16 mouse cellular contexts compared by ENCODE assay signal in genomic region chr13:58927656-58928226, GRCm38 (mm10).
DNase-seq lines count a peak whose midpoint lies in the region; ATAC-seq and TF ChIP-seq lines count a peak whose summit lies in the region.
"Had no signal": no experiment of that assay in that cellular context is flagged by ENCODE, and none has a peak within 500 bp of the region (broad histone marks: within the 10 kb centered on the region; RNA-seq: fewer than 3 reads in every experiment).

No protein-coding gene starts in this region.

- no peaks in the 10 kb centered on the region for H3K27me3 ChIP-seq in hindbrain, embryonic 15.5 days
- H3K27me3 ChIP-seq in hindbrain, embryonic 14.5 days (ENCODE audit: control insufficient read depth, insufficient read depth, low read length), result no peaks in the 10 kb centered on the region
- no peaks in the 10 kb centered on the region for H3K27me3 ChIP-seq in testis, adult 2 months (ENCODE audit: control insufficient read depth, insufficient read depth, low read length)
- no peaks in the 10 kb centered on the region for H3K27me3 ChIP-seq in lung, postnatal 0 days (replicated peaks; ENCODE audit: insufficient read depth, low read length)
- H3K27me3 ChIP-seq: limb, embryonic 13.5 days; neural tube, embryonic 12.5 days had no signal

- no peak for ATAC-seq in hindbrain, embryonic 15.5 days (ENCODE audit: low FRiP score, low read depth)
- ATAC-seq in hindbrain, embryonic 14.5 days (ENCODE audit: low FRiP score), result no peak
- peak; percentile 35; the same call in 1 of the 2 replicates for ATAC-seq in lung, postnatal 0 days

- H3K4me1 ChIP-seq in hindbrain, embryonic 15.5 days (replicated peaks), result peaks cover 13% of the 10 kb centered on the region
- H3K4me1 ChIP-seq in hindbrain, embryonic 14.5 days (replicated peaks; ENCODE audit: control insufficient read depth, insufficient read depth, low read length), result peaks cover 14% of the 10 kb centered on the region
- peaks cover 4% of the 10 kb centered on the region for H3K4me1 ChIP-seq in testis, adult 2 months (ENCODE audit: control insufficient read depth, insufficient read depth, low read length)
- peaks cover 3% of the 10 kb centered on the region; the same call in 1 of the 2 replicates for H3K4me1 ChIP-seq in lung, postnatal 0 days (ENCODE audit: insufficient read depth, low read depth, low read length)
- H3K4me1 ChIP-seq: heart, embryonic 10.5 days; limb, embryonic 13.5 days had no signal

- no peak overlapping the region for H3K9ac ChIP-seq in hindbrain, embryonic 15.5 days
- H3K9ac ChIP-seq in hindbrain, embryonic 14.5 days, result no peak overlapping the region
- no peak overlapping the region for H3K9ac ChIP-seq in lung, postnatal 0 days (replicated peaks; ENCODE audit: low read depth)
- H3K9ac ChIP-seq: limb, embryonic 13.5 days; neural tube, embryonic 12.5 days had no signal

- no peak for TF ChIP-seq EP300 in lung, postnatal 0 days (IDR thresholded peaks at IDR 0.05)

- H3K9me3 ChIP-seq in hindbrain, embryonic 15.5 days, result no peaks in the 10 kb centered on the region
- no peaks in the 10 kb centered on the region for H3K9me3 ChIP-seq in hindbrain, embryonic 14.5 days (ENCODE audit: control insufficient read depth, low read length)
- no peaks in the 10 kb centered on the region for H3K9me3 ChIP-seq in lung, postnatal 0 days (ENCODE audit: low read length)
- H3K9me3 ChIP-seq: embryonic facial prominence, embryonic 10.5 days; heart, embryonic 10.5 days; limb, embryonic 13.5 days; midbrain, embryonic 10.5 days; neural tube, embryonic 12.5 days had no signal

- DNase-seq in hindbrain, embryonic 14.5 days (ENCODE audit: low spot score), result no peak
- no peak for DNase-seq in testis, postnatal 10 days (ENCODE audit: low spot score)
- peak; percentile 42 for DNase-seq in lung, postnatal 0 days (ENCODE audit: low spot score)
- DNase-seq in gastrocnemius, postnatal 10 days, result no peak
- no peak for DNase-seq in adipocyte (ENCODE audit: low spot score)
- DNase-seq: cerebellum, adult 9-11 months; right cerebral cortex, postnatal 14 days; thymus, postnatal 4 days had no signal

- H3K27ac ChIP-seq in hindbrain, embryonic 15.5 days (replicated peaks), result 0 out of 2 replicates have a peak overlapping the region, but pooled peaks have one; percentile 51
- H3K27ac ChIP-seq in hindbrain, embryonic 14.5 days, result no peak overlapping the region
- H3K27ac ChIP-seq in testis, adult 2 months (ENCODE audit: control insufficient read depth, insufficient read depth, low read depth, low read length), result no peak overlapping the region; the same call in 1 of the 2 replicates
- no peak overlapping the region for H3K27ac ChIP-seq in lung, postnatal 0 days (ENCODE audit: low read length)
- H3K27ac ChIP-seq: embryonic facial prominence, embryonic 10.5 days; heart, embryonic 10.5 days; kidney, postnatal 0 days; limb, embryonic 13.5 days; midbrain, embryonic 10.5 days; neural tube, embryonic 12.5 days had no signal

- no peak overlapping the region for H3K4me3 ChIP-seq in hindbrain, embryonic 15.5 days
- H3K4me3 ChIP-seq in hindbrain, embryonic 14.5 days (replicated peaks; ENCODE audit: low read length), result no peak overlapping the region
- peak overlapping the region; percentile 23; the same call in 1 of the 2 replicates for H3K4me3 ChIP-seq in testis, adult 2 months (ENCODE audit: control insufficient read depth, low read depth, low read length)
- H3K4me3 ChIP-seq in lung, postnatal 0 days (ENCODE audit: low read depth, low read length), result no peak overlapping the region
- H3K4me3 ChIP-seq: embryonic facial prominence, embryonic 10.5 days; heart, embryonic 10.5 days; limb, embryonic 13.5 days; midbrain, embryonic 10.5 days; neural tube, embryonic 12.5 days had no signal

- no peaks in the 10 kb centered on the region for H3K36me3 ChIP-seq in hindbrain, embryonic 15.5 days
- H3K36me3 ChIP-seq in hindbrain, embryonic 14.5 days (replicated peaks; ENCODE audit: control insufficient read depth, insufficient read depth), result no peaks in the 10 kb centered on the region; the same call in 1 of the 2 replicates
- H3K36me3 ChIP-seq in testis, adult 2 months (ENCODE audit: control insufficient read depth, insufficient read depth, low read length), result no peaks in the 10 kb centered on the region
- no peaks in the 10 kb centered on the region for H3K36me3 ChIP-seq in lung, postnatal 0 days (ENCODE audit: insufficient read depth, low read length)
- H3K36me3 ChIP-seq: embryonic facial prominence, embryonic 10.5 days; heart, embryonic 10.5 days; limb, embryonic 13.5 days; midbrain, embryonic 10.5 days; neural tube, embryonic 12.5 days had no signal

- H3K4me2 ChIP-seq in hindbrain, embryonic 15.5 days, result no peak overlapping the region
- H3K4me2 ChIP-seq in hindbrain, embryonic 14.5 days (replicated peaks), result no peak overlapping the region
- H3K4me2 ChIP-seq in lung, postnatal 0 days (replicated peaks; ENCODE audit: low read depth, low read length), result 0 out of 2 replicates have a peak overlapping the region, but pooled peaks have one; percentile 14
- H3K4me2 ChIP-seq: limb, embryonic 13.5 days; neural tube, embryonic 12.5 days had no signal

- no peak for TF ChIP-seq CTCF in testis, adult 2 months (IDR thresholded peaks at IDR 0.05; ENCODE audit: control insufficient read depth, insufficient read depth, insufficient replicate concordance, low read depth, low read length)
- TF ChIP-seq CTCF in lung, postnatal 0 days (IDR thresholded peaks at IDR 0.05), result no peak

- 78% methylated on average over 16 of the region's 16 CpGs for WGBS in hindbrain, embryonic 15.5 days
- 76% methylated on average over 16 of the region's 16 CpGs for WGBS in hindbrain, embryonic 14.5 days
- 40% methylated on average over 16 of the region's 16 CpGs for WGBS in lung, postnatal 0 days

- no peak for TF ChIP-seq POLR2A in testis, adult 2 months (IDR thresholded peaks at IDR 0.05; ENCODE audit: control insufficient read depth, low read depth, low read length)
